Mouse (Mus musculus): ENCODE results near the gene Kif2c.
A peak's percentile ranks its signal among the peaks of the same experiment; 100 is the strongest.

DNA sequence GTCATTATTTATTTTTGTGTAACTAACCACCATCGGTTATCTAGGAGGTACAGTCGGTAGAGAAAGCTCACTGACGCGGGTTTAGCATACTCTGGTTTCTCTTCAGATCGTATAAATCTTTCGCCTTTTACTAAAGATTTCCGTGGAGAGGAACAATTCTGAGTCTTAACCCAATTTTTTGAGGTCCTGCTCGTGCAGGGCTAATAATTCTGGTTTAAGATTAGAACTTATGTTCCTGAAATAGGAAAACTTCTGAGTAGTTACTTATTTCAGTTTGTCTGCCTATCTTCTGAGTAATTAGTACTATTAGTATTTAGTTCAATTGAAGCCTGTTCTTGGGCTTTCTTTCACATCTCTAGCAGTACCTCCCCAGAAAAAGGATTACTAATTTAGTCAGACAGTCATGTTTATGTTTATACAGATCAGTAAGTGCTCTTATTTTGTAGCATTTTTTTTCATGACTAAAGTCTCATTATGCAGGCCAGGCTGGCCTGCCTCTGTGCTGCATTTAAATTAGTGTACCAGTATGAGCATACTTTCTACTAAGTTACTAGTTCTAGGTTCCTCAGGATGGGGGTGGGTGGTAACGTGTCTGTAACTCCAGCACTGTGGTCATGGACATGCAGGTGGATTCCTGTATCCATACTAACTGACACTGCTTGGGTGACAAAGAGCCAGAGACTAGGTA is 7.6 kb upstream of the Kif2c start:
- TF ChIP-seq POLR2A (IDR thresholded peaks at IDR 0.05; ENCODE audit: borderline replicate concordance, insufficient read depth, low read length): peak; percentile 29; the same call in 1 of the 2 replicates
- no peak for TF ChIP-seq CTCF (IDR thresholded peaks at IDR 0.05; ENCODE audit: borderline replicate concordance, insufficient read depth, low read depth, low read length)

Measured in cerebellum, adult 2 months (tissue).